Mouse (Mus musculus): ENCODE results near the gene Gas1. TPM values are rescaled to one million over a fixed set of nuclear protein-coding genes. Genes with fewer than 3 reads are reported as not detected.

Gas1 gene
- not detected in 2 replicates for total RNA-seq (2017)

DNA sequence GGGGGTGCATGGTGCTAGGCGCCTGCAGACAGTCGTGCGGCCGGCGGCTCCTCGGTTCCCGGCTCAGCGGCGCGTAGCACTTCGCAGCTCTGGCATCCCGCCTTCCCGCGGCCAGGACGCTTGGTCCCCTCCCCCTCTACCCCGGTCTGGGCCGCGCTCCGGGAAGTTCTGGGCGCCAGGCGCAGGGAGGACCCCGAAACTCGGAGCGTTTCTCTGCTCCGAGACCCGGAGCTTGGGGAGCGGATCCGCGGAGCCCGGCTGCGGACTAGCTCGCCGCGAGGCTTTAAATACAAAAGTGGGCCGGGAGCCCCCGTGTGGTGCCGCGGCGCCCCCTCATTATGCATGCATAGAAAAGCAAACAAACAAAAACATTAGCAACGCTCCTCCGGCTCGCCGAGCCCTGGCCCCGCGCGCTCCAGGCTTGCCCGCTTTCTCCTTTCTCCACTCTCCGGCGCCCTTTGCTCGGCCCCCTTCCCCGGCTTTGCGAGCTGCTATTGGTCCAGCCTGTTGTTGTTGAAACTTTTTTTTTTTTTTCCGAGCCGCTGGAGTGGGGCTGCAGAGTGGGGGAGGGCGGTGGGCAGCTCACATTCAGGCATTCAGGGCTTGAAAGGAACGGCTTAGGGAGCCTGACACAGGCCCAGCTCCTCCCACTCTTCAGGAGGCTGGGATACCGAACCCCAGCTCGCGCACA, at the start of gene Gas1:
Gas1 (minus strand) TSS at position 260 of the 691 bp plus-strand sequence.
- peak; percentile 44 to 57; a peak in 3 of 4 replicates for ATAC-seq (replicated peaks in 1 of 2; ENCODE audit: insufficient read depth in 1 of 2, low FRiP score in 2 of 2, low TSS enrichment in 1 of 2, low read depth in 1 of 2, poor library complexity in 2 of 2, severe bottlenecking in 2 of 2)

- no peak for ATAC-seq (replicated peaks in 1 of 2; ENCODE audit: insufficient read depth in 1 of 2, low FRiP score in 2 of 2, low TSS enrichment in 1 of 2, low read depth in 1 of 2, poor library complexity in 2 of 2, severe bottlenecking in 2 of 2)
These were observed 49.2 kb upstream of the Gas1 start for GRCm38 (mm10) chr13:60226251-60226836.

GRCm38 (mm10) chr13:60225736-60226135, 48.6 kb upstream of the Gas1 start:
- ATAC-seq (replicated peaks in 1 of 2; ENCODE audit: insufficient read depth in 1 of 2, low FRiP score in 2 of 2, low TSS enrichment in 1 of 2, low read depth in 1 of 2, poor library complexity in 2 of 2, severe bottlenecking in 2 of 2), result no peak

- ATAC-seq (replicated peaks in 1 of 2; ENCODE audit: insufficient read depth in 1 of 2, low FRiP score in 2 of 2, low TSS enrichment in 1 of 2, low read depth in 1 of 2, poor library complexity in 2 of 2, severe bottlenecking in 2 of 2), result no peak
These were observed 48.1 kb upstream of the Gas1 start for GRCm38 (mm10) chr13:60225276-60225675.

- ATAC-seq (replicated peaks in 1 of 2; ENCODE audit: insufficient read depth in 1 of 2, low FRiP score in 2 of 2, low TSS enrichment in 1 of 2, low read depth in 1 of 2, poor library complexity in 2 of 2, severe bottlenecking in 2 of 2), result no peak
These were observed 46.6 kb upstream of the Gas1 start for GRCm38 (mm10) chr13:60223797-60224196.

DNA sequence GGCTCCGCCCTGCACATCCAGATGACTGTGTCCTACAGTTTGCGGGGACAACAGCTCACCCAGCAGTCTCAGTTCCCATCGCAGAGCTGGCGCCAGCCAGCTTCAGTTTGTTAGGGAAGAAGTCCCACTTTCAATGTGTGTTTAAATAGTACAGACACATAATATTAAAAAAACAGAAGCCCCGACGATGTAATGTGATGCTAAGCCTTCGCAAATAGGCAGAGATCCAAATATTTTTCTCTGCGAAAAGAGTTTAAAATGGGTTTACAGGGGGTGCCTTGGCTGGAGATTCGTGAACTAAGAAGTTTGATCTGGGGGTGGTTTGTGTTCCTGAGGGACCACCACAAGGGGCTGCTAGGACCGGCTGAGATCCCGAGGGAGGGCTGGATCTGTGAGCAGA, 45.2 kb upstream of the Gas1 start:
- no peak for ATAC-seq (replicated peaks in 1 of 2; ENCODE audit: insufficient read depth in 1 of 2, low FRiP score in 2 of 2, low TSS enrichment in 1 of 2, low read depth in 1 of 2, poor library complexity in 2 of 2, severe bottlenecking in 2 of 2)

DNA sequence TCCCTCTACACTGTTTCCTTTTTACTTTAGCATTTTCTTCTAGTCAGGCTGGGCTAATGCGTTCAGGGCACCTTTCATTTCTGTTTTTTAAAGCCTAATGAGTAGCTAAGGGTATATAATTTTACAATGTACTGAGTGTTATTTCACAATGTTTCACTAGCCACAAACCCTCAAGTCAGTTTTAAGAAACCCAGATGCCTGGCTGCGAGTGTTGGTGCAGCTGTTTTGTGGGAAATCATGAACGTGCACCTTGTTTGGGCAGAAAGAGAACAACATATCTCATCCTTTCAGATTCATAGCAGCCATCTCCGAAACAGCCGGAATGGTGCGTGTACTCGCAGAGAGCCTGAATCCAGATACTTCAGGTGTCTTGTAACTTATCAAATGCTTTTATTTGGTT, 36.7 kb upstream of the Gas1 start:
- ATAC-seq (replicated peaks in 1 of 2; ENCODE audit: insufficient read depth in 1 of 2, low FRiP score in 2 of 2, low TSS enrichment in 1 of 2, low read depth in 1 of 2, poor library complexity in 2 of 2, severe bottlenecking in 2 of 2), result no peak

DNA sequence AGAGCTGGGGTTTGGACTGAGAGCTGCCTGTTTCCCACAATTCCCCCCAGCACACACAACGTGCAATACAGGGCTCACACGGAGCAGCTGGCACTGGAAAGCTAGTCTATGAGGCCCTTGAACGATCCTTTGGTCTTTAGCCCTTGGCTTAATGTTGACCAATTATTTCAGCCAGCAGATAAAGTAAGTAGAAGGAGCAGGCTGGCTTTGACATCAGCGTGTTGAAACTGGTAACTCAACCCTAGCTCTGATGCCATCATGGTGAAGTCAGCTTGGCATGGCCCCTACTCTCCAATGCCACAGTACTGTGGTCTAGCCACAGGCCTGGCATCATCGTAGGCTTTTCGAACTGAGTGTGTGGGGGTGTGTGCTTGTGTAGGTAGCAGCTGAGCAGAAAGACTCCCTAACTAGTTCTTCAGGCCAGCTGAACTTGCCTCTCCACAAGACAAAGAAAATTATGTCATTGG, 30.0 kb upstream of the Gas1 start:
- ATAC-seq (replicated peaks in 1 of 2; ENCODE audit: insufficient read depth in 1 of 2, low FRiP score in 2 of 2, low TSS enrichment in 1 of 2, low read depth in 1 of 2, poor library complexity in 2 of 2, severe bottlenecking in 2 of 2), result no peak

- ATAC-seq (replicated peaks in 1 of 2; ENCODE audit: insufficient read depth in 1 of 2, low FRiP score in 2 of 2, low TSS enrichment in 1 of 2, low read depth in 1 of 2, poor library complexity in 2 of 2, severe bottlenecking in 2 of 2), result no peak
These were observed 27.6 kb upstream of the Gas1 start for GRCm38 (mm10) chr13:60204746-60205145.

- peak; percentile 62 to 67 for ATAC-seq (replicated peaks in 1 of 2; ENCODE audit: insufficient read depth in 1 of 2, low FRiP score in 2 of 2, low TSS enrichment in 1 of 2, low read depth in 1 of 2, poor library complexity in 2 of 2, severe bottlenecking in 2 of 2)
These were observed 16.1 kb upstream of the Gas1 start for GRCm38 (mm10) chr13:60193273-60193672.

DNA sequence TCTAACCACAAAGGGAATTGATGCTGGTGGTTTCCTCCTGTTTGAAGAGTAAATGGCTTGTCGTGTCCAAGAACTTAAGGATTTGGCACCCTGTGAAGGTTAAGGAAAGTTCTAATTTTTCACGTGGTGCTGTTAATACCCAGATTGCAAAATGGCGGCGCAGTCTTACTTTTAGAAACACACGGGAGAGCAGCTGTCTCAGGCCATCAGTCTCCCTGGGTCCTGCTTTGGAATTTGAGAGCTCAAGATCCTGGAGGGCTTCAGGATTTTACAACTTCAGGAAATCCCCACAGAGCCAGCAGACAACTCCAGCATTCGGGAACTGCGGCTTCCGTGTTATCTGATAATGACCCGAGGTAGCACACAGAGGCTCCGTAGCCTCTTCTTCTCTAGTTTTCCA, 12.8 kb upstream of the Gas1 start:
- no peak for ATAC-seq (replicated peaks in 1 of 2; ENCODE audit: insufficient read depth in 1 of 2, low FRiP score in 2 of 2, low TSS enrichment in 1 of 2, low read depth in 1 of 2, poor library complexity in 2 of 2, severe bottlenecking in 2 of 2)

DNA sequence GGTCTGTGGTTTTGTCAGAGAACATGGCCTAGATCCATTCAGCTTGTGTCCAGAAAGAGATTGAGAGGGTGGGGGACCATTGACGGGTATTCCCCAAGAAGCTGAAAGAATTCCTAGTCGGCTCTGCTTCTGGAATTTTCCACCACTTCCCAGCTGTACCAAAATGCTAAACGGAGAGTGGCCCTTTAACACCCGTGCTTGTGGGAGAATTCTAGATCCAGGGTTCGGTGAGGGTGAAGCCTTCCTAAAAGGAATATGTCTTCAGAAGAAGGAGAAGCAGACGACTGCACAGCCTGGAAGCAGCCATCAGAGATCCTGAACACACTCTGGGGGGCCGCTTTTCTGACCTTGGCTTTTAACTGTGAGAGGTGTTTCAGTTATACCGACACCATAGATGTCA, 11.8 kb upstream of the Gas1 start:
- ATAC-seq (replicated peaks in 1 of 2; ENCODE audit: insufficient read depth in 1 of 2, low FRiP score in 2 of 2, low TSS enrichment in 1 of 2, low read depth in 1 of 2, poor library complexity in 2 of 2, severe bottlenecking in 2 of 2), result no peak

- ATAC-seq (replicated peaks in 1 of 2; ENCODE audit: insufficient read depth in 1 of 2, low FRiP score in 2 of 2, low TSS enrichment in 1 of 2, low read depth in 1 of 2, poor library complexity in 2 of 2, severe bottlenecking in 2 of 2), result no peak
These were observed 10.1 kb upstream of the Gas1 start for GRCm38 (mm10) chr13:60187276-60187675.

DNA sequence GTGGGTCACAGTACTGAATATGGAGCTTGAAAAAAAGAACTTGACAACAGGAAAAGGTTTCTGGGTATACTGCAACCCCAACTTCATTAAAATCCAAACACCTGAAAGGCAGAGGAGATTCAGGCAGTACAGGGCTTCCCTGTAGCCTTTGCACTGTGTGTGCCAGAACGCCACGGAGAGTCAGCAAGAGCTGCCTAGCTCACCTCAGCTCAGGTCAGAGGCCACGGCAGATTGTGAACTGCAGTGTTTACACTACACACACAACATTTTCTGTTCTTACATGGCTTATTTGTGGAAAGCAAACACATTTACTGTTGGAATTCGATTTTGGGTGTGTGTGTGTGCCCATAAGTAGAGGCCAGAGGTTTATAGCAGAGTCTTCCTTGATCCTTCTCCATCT, 5.2 kb upstream of the Gas1 start:
- ATAC-seq (replicated peaks in 1 of 2; ENCODE audit: insufficient read depth in 1 of 2, low FRiP score in 2 of 2, low TSS enrichment in 1 of 2, low read depth in 1 of 2, poor library complexity in 2 of 2, severe bottlenecking in 2 of 2), result no peak

- ATAC-seq (replicated peaks in 1 of 2; ENCODE audit: insufficient read depth in 1 of 2, low FRiP score in 2 of 2, low TSS enrichment in 1 of 2, low read depth in 1 of 2, poor library complexity in 2 of 2, severe bottlenecking in 2 of 2), result no peak
These were observed 2.5 kb upstream of the Gas1 start for GRCm38 (mm10) chr13:60179641-60180040.

DNA sequence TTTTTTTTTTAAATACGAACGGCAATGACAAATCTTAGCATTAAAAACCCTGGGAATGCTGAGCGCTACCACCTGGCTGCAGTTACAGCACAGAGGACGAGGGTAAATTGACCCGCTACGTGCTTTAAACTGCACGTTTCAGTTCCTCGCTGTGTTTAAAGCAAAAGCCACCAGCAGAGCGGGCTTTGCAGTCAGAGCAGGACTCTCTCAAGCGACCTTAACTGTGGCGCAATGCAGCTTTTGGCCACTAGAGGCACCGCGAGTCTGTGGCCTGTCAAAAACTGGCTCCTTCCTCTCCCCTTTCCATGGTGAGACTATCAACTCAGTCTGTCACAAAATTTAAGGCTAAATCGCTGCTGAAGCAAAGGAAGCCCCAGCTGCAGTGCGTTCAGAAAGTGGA, 1.3 kb upstream of the Gas1 start:
- ATAC-seq (replicated peaks in 1 of 2; ENCODE audit: insufficient read depth in 1 of 2, low FRiP score in 2 of 2, low TSS enrichment in 1 of 2, low read depth in 1 of 2, poor library complexity in 2 of 2, severe bottlenecking in 2 of 2), result peak; percentile 77 to 83

DNA sequence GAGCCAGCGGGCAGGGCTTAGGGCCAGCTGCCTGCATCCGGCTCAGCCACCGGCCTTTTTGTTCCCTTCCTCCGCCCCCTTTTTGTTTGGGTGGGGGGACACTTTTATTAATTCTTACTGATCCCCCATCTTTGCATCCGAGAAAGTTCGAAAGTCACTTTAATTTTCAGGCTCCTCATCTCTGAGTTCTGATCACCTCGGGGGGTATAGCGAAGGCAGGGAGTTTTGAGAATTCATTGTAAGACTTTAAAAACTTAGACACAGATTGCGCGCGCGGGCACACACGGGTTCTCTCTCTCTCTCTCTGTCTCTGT, 589 bp upstream of the Gas1 start:
- no peak for ATAC-seq (replicated peaks in 1 of 2; ENCODE audit: insufficient read depth in 1 of 2, low FRiP score in 2 of 2, low TSS enrichment in 1 of 2, low read depth in 1 of 2, poor library complexity in 2 of 2, severe bottlenecking in 2 of 2)

DNA sequence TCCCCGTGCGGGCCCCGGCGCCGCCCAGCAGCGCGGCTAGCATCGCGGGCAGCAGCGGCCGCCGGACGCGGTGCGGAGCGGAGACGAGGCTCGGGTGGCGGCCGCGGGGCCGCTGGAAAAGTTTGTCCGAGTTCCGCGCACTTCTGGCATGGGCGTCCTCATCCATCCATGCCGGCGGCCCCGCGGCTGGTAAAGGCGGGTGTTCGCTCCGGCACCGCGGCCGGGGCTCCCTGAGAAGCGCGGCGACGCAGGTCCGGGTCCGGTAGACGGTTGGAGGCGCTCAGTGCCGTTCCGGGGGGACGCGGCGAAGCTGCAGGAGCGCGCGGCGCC, 424 bp downstream of the Gas1 start:
- no peak for ATAC-seq (replicated peaks in 1 of 2; ENCODE audit: insufficient read depth in 1 of 2, low FRiP score in 2 of 2, low TSS enrichment in 1 of 2, low read depth in 1 of 2, poor library complexity in 2 of 2, severe bottlenecking in 2 of 2)

DNA sequence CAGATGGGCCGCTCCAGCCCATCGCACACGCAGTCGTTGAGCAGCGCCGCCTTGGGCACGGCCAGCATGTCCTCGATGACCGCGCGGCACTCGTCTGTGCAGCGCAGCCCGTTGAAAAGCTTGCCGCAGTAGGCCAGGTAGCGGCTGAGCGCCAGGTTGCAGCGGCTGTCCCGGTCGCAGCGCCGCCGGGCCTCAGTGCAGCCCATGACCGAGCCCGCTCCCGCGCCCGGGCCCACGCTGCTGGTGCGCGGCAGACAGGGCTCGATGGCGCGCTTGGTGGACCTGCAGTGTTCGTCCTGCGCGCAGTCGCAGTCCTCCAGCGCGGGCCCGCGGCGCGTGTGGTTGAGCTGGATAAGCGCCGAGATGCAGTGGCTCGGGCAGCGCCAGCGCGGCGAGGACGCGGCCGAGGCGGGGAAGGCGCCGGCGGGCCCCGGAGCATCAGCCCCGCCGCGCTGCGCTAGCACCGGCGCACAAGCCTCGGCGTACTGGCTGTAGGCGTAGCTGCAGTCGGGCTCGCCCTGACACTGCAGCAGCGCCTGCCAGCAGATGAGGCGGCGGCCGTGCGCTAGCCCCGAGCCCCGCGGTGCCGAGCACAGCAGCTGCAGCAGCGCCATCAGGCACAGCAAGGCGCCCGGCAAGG, 909 bp downstream of the Gas1 start:
- ATAC-seq (replicated peaks in 1 of 2; ENCODE audit: insufficient read depth in 1 of 2, low FRiP score in 2 of 2, low TSS enrichment in 1 of 2, low read depth in 1 of 2, poor library complexity in 2 of 2, severe bottlenecking in 2 of 2), result no peak
